Mouse (Mus musculus): ENCODE measurements around the gene Pcgf3. TPM values are rescaled to one million over a fixed set of nuclear protein-coding genes. Genes with fewer than 3 reads are reported as not detected.

Gene Pcgf3
- total and polyA plus RNA-seq, 3 experiments: 8.4 to 50.9 (median 31.8) TPM

DNA sequence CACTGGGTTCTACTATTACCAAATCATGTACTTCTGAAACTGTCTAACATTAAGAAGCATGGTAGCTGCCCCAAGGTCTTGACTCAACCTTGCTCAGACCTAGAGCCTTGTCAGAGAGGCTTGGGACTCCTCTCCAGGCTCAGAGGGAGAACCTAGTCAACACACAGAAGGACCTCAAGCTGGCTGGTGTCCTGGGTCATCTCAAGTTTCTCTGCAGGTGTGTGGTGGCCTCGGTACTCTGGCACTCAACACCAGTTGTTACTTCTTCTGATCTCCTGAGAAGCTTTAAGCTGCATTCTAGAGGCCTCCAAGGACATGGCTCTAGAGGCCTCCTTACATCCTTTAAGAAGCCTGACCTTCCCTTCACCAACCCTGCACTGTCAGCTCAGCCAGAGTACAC is 93.0 kb downstream of the Pcgf3 start:
- no peak for DNase-seq

Other genes starting within 250 kb of the Pcgf3 start
- gene Dr1, start 192.3 kb upstream of the Pcgf3 start, total RNA-seq (2021): 10 to 100 TPM; 30.4 to 32.7 TPM
- 27.9 and 33.4 TPM in 2 replicates for gene Dr1, start 192.3 kb upstream of the Pcgf3 start, polyA plus RNA-seq (2012; rRNA removed)
- gene Pigg, start 148.6 kb upstream of the Pcgf3 start, total RNA-seq (2021): 10 to 100 TPM; 11.6 to 13.0 TPM
- gene Pigg, start 148.6 kb upstream of the Pcgf3 start, polyA plus RNA-seq (2012; rRNA removed): 5.7 and 7.6 TPM in 2 replicates
- 1 to 10 TPM; 1.6 to 3.3 TPM for gene Gm42517, start 93.3 kb upstream of the Pcgf3 start, total RNA-seq (2021)
- gene Gm42517, start 93.3 kb upstream of the Pcgf3 start, polyA plus RNA-seq (2012; rRNA removed): 13.9 and 14.2 TPM in 2 replicates
- not detected for gene Pde6b, start 72.8 kb upstream of the Pcgf3 start, total RNA-seq (2021)
- gene Pde6b, start 72.8 kb upstream of the Pcgf3 start, polyA plus RNA-seq (2012; rRNA removed): not detected in 2 replicates
- 100 to 1,000 TPM; 370 to 504 TPM for gene Atp5k, start 26.8 kb upstream of the Pcgf3 start, total RNA-seq (2021)
- gene Atp5k, start 26.8 kb upstream of the Pcgf3 start, polyA plus RNA-seq (2012; rRNA removed): 22.4 and 22.9 TPM in 2 replicates
- 1 to 10 TPM; 1.0 TPM for gene Mfsd7a, start 12.3 kb upstream of the Pcgf3 start, total RNA-seq (2021)
- gene Mfsd7a, start 12.3 kb upstream of the Pcgf3 start, polyA plus RNA-seq (2012; rRNA removed): 3.0 TPM in 2 replicates
- 1 to 10 TPM; 2.0 to 3.7 TPM for gene Cplx1, start 88.8 kb downstream of the Pcgf3 start, total RNA-seq (2021)
- 0.83 and 1.6 TPM in 2 replicates for gene Cplx1, start 88.8 kb downstream of the Pcgf3 start, polyA plus RNA-seq (2012; rRNA removed)
- gene Gak, start 168.5 kb downstream of the Pcgf3 start, total RNA-seq (2021): 10 to 100 TPM; 86.4 to 87.1 TPM
- 72.8 and 87.2 TPM in 2 replicates for gene Gak, start 168.5 kb downstream of the Pcgf3 start, polyA plus RNA-seq (2012; rRNA removed)
- gene Tmem175, start 168.5 kb downstream of the Pcgf3 start, total RNA-seq (2021): 10 to 100 TPM; 25.7 to 28.5 TPM
- gene Tmem175, start 168.5 kb downstream of the Pcgf3 start, polyA plus RNA-seq (2012; rRNA removed): 50.2 and 61.8 TPM in 2 replicates
- 10 to 100 TPM; 15.5 to 16.3 TPM for gene Idua, start 199.1 kb downstream of the Pcgf3 start, total RNA-seq (2021)
- gene Idua, start 199.1 kb downstream of the Pcgf3 start, polyA plus RNA-seq (2012; rRNA removed): 41.7 and 42.6 TPM in 2 replicates
- 10 to 100 TPM; 13.6 to 20.7 TPM for gene Dgkq, start 208.4 kb downstream of the Pcgf3 start, total RNA-seq (2021)
- 20.8 and 22.0 TPM in 2 replicates for gene Dgkq, start 208.4 kb downstream of the Pcgf3 start, polyA plus RNA-seq (2012; rRNA removed)
- gene Slc26a1, start 214.3 kb downstream of the Pcgf3 start, total RNA-seq (2021): under 1 TPM; 0.21 to 0.81 TPM
- 0.21 and 0.85 TPM in 2 replicates for gene Slc26a1, start 214.3 kb downstream of the Pcgf3 start, polyA plus RNA-seq (2012; rRNA removed)
- 10 to 100 TPM; 21.5 to 48.5 TPM for gene Fgfrl1, start 231.2 kb downstream of the Pcgf3 start, total RNA-seq (2021)
- 72.1 and 103 TPM in 2 replicates for gene Fgfrl1, start 231.2 kb downstream of the Pcgf3 start, polyA plus RNA-seq (2012; rRNA removed)